Mouse (Mus musculus) common myeloid progenitor, adult 5-6 weeks (primary cell): ENCODE measurements around the gene Gata2. TPM values are rescaled to one million over a fixed set of nuclear protein-coding genes. Genes with fewer than 3 reads are reported as not detected.

Source experiments
- ATAC-seq: replicated peaks from 2 replicates; pipeline ENCODE4 v1.8.0; 2016; ENCODE audit warnings: low read depth, mild to moderate bottlenecking, moderate TSS enrichment, inconsistent platforms; ENCODE audit not compliant: poor library complexity, severe bottlenecking
- total RNA-seq: library from RNA; stranded (forward); fragments of 200-1000, 187-1606 nt; gene quantifications from 2 replicates; pipeline ENCODE4 v1.2.3, GENCODE M21; 2017

Gata2 gene
- total RNA-seq, 1 experiment from 2014 or later, result 78.8 TPM

GRCm38 (mm10) chr6:88205937-88206336 is 12.2 kb downstream of the Gata2 start:
- ATAC-seq, result no peak

- ATAC-seq, result no peak
Measured at GRCm38 (mm10) chr6:88206566-88206965, 12.9 kb downstream of the Gata2 start.

DNA sequence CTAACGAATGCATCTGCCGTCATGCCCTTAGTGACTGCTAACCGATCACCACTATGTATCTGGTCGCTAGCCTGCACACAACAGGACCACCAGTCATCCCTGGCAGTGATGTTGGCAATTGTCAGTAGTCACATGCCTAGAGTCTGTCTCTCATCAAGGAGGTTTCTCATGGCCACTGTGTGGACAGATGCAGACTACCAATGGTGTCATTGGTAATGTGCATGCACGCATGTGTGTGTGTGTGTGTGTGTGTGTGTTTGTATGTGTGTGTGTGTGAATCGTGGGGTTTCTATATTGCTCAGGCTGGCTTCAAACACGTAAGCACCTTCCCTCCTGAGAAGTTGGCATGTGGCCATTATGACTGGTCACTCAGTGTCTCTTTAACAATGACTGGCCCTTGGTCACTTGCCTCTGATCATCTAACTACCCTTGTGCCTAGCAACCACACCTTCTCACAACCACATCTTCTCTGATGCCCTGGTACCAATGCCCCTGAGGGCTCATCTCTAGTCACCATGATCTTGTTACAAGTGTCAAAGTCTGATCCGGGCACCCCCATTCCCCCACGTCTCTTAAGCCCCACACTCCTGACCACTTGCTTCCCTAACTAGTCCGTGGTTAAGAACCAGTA is 13.8 kb downstream of the Gata2 start:
- no peak for ATAC-seq

- no peak for ATAC-seq
Measured at GRCm38 (mm10) chr6:88208321-88208720, 14.6 kb downstream of the Gata2 start.

DNA sequence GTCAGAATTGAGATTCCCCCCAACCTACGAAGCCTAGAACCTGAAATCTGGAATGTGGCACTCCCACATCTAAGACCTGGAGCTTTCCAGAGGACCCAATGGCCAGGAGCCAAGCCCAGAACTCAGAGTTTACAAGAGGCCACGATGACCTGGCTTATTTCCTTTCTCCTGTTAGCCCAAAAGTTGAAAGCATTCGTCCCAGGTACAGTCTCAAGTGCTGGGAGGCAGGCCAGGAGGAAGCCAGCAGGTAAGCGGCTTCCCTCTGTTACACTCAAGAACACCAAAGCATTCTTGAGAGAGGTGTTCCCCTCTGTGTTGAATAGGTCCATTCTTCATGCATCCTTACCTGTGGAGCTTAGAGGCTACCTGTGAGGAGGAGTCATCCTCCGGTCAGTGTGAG is 15.8 kb downstream of the Gata2 start:
- no peak for ATAC-seq

DNA sequence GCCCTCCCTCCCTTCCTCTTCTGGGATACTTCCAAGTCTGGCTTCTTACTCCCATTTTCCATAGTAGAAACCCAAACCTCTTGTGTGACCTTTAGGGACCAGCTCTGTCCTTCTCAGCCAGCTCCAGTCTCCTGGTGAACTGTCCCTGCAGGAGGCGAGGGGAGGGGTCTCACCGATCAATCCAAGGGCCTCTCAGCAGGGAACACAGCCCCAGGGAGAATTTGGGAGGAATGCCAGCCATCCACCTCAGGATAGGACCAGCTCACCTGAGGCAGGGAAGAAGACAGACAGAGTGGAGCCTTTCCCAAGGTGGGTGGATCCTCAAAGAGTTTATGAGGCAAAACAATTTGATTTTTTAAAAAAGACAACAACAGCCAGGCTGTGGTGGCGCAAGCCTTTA is 16.5 kb downstream of the Gata2 start:
- no peak for ATAC-seq

- no peak for ATAC-seq
Measured at GRCm38 (mm10) chr6:88215797-88216196, 22.1 kb downstream of the Gata2 start.

- no peak for ATAC-seq
Measured at GRCm38 (mm10) chr6:88216199-88216598, 22.5 kb downstream of the Gata2 start.

- ATAC-seq, result no peak
Measured at GRCm38 (mm10) chr6:88219094-88219493, 25.4 kb downstream of the Gata2 start.

DNA sequence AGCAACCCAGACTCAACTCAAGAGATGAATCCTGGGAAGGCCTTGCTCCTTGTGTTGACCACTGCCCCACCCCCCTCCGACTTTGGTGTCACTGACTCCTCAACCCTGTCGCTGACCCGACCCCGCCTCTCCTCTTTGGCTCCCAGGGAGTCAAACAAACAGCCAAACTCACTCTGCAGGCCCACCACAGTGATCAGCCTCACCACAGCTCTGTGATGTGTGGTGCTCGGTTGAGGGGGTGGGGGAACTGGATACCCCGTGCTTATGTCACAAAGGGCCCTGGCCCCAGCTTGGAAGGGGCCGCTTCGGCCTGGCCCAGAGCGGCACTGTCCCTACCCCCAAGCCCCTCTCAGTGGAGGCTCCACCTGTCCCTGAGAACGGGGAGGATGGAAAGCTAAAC is 28.3 kb downstream of the Gata2 start, which contains the start of gene Dnajb8:
TSS of gene Dnajb8 (plus strand) at position 301 of the 400 bp plus-strand sequence.
- ATAC-seq, result no peak

GRCm38 (mm10) chr6:88226570-88226994 is 32.9 kb downstream of the Gata2 start:
- ATAC-seq, result peak; percentile 12; the same call in 1 of the 2 replicates

DNA sequence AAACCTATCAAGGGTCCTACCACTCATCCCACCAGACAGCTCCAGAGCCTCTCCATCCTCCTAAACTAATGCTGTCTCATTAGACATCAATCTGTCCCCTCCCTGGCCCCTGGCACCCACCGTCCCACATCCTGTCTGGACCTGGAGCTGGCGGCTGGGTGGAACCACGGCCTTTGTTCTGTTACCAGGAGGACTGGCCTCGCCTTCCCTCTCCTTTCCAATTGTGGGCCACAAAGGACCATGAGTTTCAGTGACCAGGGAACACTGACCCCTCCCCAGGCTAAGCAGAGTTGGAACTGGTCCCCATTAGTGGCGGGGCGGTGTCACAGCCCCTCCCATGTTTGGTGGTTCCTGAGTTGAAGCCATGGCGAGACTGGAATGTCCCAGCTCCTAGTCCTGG is 33.8 kb downstream of the Gata2 start:
- no peak for ATAC-seq

DNA sequence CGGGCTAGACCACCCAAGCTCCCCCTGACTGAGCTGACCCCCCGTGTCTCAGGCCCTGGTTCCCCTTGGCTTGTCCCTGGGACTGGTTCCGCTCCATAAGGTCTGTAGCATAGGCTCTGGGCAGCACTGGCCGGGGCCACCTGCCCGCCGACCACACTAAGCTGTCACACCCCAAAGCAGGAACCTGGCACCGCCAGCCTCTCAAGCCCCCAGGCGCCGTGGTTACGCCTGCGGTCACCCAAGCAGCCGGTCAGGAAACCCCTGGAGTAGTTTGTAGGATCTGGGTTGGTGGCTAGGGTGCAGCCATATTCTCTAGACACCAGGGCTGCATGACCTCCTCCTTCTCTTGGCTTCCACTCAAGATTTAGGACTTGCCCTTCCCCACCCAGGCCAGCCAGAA is 35.5 kb downstream of the Gata2 start:
- peak; percentile 81 for ATAC-seq

DNA sequence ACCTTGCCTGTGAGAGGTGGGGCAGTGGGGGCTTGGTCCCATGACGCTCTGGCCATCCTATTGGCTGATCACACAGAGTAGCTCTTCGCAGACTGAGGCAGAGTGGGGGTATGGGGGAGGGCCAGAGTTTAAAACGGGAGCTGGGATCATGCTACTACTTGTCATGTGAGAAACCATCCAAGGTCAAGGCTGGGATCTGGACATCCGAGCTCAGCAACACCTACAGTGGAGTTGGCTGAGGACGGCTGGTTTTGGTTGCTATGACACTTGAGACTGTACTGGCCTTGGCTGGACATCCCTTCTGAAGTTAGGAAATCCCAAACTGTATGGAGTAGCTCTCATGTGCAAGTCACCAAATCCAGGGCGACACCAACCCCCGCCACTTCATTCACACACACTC is 38.1 kb downstream of the Gata2 start:
- no peak for ATAC-seq

DNA sequence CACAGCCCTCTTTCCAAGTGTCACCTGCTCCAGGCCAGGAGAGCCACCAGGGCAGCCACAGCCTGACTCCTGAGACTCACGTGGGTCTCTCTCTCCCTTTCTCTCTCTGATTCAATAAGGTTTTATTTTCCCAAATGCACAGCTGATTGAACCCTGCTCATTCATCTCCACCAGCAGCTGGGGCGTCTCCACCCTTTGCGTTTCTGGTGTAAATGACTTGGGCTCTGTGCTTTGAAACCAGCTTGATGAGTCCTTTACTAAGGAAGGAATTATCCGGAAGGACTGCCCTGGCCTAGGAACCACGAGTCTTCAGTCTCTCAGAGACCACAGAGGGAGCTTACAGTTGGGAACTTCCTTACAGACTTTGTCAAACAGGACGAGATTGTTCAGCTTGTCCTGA is 38.5 kb downstream of the Gata2 start:
- ATAC-seq, result no peak

DNA sequence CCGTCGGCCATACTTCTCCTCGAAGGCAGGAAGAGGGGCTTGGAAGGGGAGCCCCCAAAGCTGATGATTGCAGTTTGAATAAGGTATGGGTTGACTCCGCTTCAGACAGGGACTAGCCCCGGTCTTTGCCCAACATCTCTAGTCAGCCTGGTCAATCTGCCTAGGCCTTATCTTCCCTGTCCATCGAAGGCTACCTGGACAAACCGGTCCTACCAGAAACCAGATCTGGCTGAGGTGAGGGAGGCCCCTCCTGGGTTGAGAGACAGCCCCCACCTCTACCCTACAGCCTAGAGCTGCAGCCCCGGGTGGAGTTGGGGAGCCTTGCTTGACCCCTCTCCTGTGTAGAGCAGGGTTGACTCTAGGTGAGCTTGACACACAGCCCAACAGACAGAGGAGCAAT is 40.3 kb downstream of the Gata2 start:
- no peak for ATAC-seq

GRCm38 (mm10) chr6:88235461-88235860 is 41.8 kb downstream of the Gata2 start:
- ATAC-seq, result no peak

GRCm38 (mm10) chr6:88235983-88236382 is 42.3 kb downstream of the Gata2 start:
- no peak for ATAC-seq

DNA sequence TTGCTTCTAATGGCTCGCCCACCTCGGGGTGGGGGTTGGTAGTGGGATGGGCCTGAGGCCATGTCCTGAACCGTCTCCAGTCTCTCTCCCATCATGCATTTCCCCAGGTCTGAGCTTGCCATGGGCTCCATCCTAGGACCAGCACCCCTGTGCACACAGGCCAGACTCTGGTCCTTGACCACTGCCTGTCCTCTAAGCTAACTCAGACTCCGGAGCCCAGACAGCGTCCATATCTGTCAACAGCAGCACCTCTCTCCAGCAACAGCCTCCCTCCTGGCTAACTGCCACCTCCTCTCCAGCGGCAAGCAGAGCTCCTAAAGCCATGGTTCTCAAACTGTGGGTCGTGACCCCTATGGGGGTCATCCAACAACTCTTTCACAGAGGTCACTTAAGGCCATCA is 42.8 kb downstream of the Gata2 start:
- no peak; the same call in 1 of the 2 replicates for ATAC-seq

GRCm38 (mm10) chr6:88242604-88243003 is 48.9 kb downstream of the Gata2 start:
- ATAC-seq, result peak; percentile 97

DNA sequence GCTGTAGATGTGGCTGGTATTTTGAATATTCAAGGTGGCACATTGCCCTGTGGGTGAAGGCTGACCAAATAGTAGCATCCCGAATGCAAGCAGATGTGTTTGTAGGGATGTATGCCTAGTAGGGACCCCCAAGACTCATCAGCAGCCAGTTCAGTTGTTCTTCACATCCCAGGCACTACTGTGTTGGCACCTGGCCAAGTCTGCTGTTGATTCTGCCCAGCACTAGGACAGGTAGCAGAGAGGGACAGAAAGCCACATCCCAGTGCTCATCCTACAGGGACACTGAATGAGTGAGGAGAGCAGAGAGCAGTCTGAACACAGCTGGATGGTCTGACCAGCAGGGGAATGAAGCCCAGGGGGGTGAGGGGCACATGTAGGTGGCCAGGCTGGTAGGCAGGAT is 55.5 kb downstream of the Gata2 start:
- no peak for ATAC-seq

GRCm38 (mm10) chr6:88251396-88251795 is 57.7 kb downstream of the Gata2 start:
- no peak for ATAC-seq
